Mouse (Mus musculus): ENCODE measurements around the gene Crat. TPM values are rescaled to one million over a fixed set of nuclear protein-coding genes. Genes with fewer than 3 reads are reported as not detected.

Gene Crat
- polyA plus RNA-seq, 1 experiment, result 37.9 TPM

DNA sequence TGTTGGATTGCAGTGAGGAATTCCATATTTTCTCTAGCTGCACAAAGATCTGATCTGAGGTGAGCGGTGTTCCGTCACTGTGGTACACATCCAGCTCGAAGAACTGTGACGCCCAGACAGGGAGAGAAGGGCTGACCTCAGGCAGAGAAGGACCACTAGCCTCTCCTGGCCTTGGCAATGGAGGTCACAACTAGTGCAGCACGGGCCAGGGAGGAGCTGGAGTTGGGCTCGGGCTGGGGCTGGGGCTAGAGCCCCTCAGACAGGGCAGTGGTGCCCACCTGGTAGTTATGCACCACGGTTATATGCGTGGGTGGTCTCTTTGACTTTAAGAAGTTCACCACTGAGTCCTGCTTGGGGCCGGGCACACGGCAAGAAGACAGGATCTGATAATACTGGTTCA is 7.8 kb downstream of the Crat start:
- peaks cover 2% of the 10 kb centered on the region; the same call in 1 of the 2 replicates for H3K4me1 ChIP-seq (ENCODE audit: control insufficient read depth, insufficient read depth, low read length)
- no peak overlapping the region for H3K4me3 ChIP-seq (replicated peaks; ENCODE audit: control insufficient read depth, low read depth, low read length)
- 89% methylated on average over 10 of the region's 10 CpGs for WGBS
- TF ChIP-seq POLR2A (IDR thresholded peaks at IDR 0.05; ENCODE audit: borderline replicate concordance, control insufficient read depth, low read depth, low read length) (no peak), CTCF (IDR thresholded peaks at IDR 0.05; ENCODE audit: control insufficient read depth, insufficient read depth, low read length) (no peak)
- H3K27ac ChIP-seq (ENCODE audit: control insufficient read depth, insufficient read depth, low read depth, low read length, poor library complexity), result no peak overlapping the region

- H3K4me3 ChIP-seq (replicated peaks; ENCODE audit: control insufficient read depth, low read depth, low read length), result no peak overlapping the region
- H3K4me1 ChIP-seq (ENCODE audit: control insufficient read depth, insufficient read depth, low read length), result peaks cover 2% of the 10 kb centered on the region; the same call in 1 of the 2 replicates
- 60% methylated on average over 2 of the region's 2 CpGs for WGBS
- no peak overlapping the region for H3K27ac ChIP-seq (ENCODE audit: control insufficient read depth, insufficient read depth, low read depth, low read length, poor library complexity)
- TF ChIP-seq POLR2A (IDR thresholded peaks at IDR 0.05; ENCODE audit: borderline replicate concordance, control insufficient read depth, low read depth, low read length) (no peak), CTCF (IDR thresholded peaks at IDR 0.05; ENCODE audit: control insufficient read depth, insufficient read depth, low read length) (no peak)
Observed at GRCm38 (mm10) chr2:30407221-30407620, 8.4 kb downstream of the Crat start.

GRCm38 (mm10) chr2:30403870-30404269 is 11.7 kb downstream of the Crat start:
- no peak overlapping the region for H3K27ac ChIP-seq (ENCODE audit: control insufficient read depth, insufficient read depth, low read depth, low read length, poor library complexity)
- no peak overlapping the region for H3K4me3 ChIP-seq (replicated peaks; ENCODE audit: control insufficient read depth, low read depth, low read length)
- no peak for TF ChIP-seq CTCF (IDR thresholded peaks at IDR 0.05; ENCODE audit: control insufficient read depth, insufficient read depth, low read length)
- no peak for TF ChIP-seq POLR2A (IDR thresholded peaks at IDR 0.05; ENCODE audit: borderline replicate concordance, control insufficient read depth, low read depth, low read length)
- peaks cover 2% of the 10 kb centered on the region; the same call in 1 of the 2 replicates for H3K4me1 ChIP-seq (ENCODE audit: control insufficient read depth, insufficient read depth, low read length)
- whole genome bisulfite sequencing, result 78% methylated on average over 1 of the region's 1 CpGs

- TF ChIP-seq CTCF (IDR thresholded peaks at IDR 0.05; ENCODE audit: control insufficient read depth, insufficient read depth, low read length) (no peak), POLR2A (IDR thresholded peaks at IDR 0.05; ENCODE audit: borderline replicate concordance, control insufficient read depth, low read depth, low read length) (no peak)
- Histone ChIP-seq H3K4me1 (ENCODE audit: control insufficient read depth, insufficient read depth, low read length) (peaks cover 2% of the 10 kb centered on the region; the same call in 1 of the 2 replicates), H3K4me3 (replicated peaks; ENCODE audit: control insufficient read depth, low read depth, low read length) (no peak overlapping the region), H3K27ac (ENCODE audit: control insufficient read depth, insufficient read depth, low read depth, low read length, poor library complexity) (no peak overlapping the region)
- 73% methylated on average over 2 of the region's 2 CpGs for WGBS
Observed at GRCm38 (mm10) chr2:30402843-30403242, 12.8 kb downstream of the Crat start.

DNA sequence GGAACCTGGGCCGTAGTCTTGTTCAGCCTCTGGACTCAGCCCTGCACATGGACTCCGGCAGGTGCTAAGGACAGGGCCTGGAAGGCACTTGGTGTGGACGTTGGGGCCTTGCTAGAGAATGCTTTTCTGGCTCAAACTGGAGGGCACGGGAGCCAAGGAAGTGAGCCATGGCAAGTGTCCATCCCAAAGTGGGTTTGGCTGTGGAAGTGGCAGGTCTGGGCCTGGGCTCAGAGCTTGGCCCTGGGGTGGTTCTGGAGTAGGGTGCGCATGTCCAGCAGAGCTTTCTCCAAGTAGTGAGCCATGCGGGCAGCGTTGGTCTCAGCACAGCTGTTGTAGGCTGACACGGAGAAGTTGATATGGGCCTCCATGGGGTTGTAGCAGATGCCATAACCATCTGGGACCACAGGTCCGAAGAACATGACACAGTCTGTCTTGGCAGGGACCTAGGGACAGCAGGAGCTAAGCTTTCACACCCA is 13.2 kb downstream of the Crat start:
- H3K4me3 ChIP-seq (replicated peaks; ENCODE audit: control insufficient read depth, low read depth, low read length), result no peak overlapping the region
- TF ChIP-seq CTCF (IDR thresholded peaks at IDR 0.05; ENCODE audit: control insufficient read depth, insufficient read depth, low read length) (no peak), POLR2A (IDR thresholded peaks at IDR 0.05; ENCODE audit: borderline replicate concordance, control insufficient read depth, low read depth, low read length) (no peak)
- peaks cover 2% of the 10 kb centered on the region; the same call in 1 of the 2 replicates for H3K4me1 ChIP-seq (ENCODE audit: control insufficient read depth, insufficient read depth, low read length)
- H3K27ac ChIP-seq (ENCODE audit: control insufficient read depth, insufficient read depth, low read depth, low read length, poor library complexity), result no peak overlapping the region
- WGBS, result 92% methylated on average over 9 of the region's 9 CpGs

DNA sequence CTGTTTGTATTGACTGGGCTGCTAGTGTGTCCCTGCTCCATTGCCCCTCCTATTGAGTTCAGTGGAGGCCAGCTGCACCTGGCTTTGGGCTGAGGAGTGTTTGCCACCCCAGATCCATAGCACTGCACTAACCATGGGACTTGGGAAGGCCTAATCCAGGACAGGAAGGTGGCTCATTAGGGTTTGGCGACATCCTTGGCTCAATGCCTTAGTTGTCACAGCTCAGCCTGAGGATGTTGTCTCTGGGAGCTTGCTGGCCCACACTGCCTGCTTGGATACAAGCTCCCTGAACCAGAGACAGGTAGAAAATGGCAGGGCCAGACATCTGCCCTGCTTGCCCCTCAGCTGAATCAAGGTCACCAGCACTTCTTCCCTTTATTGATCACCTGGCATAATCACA is 14.0 kb downstream of the Crat start:
- Histone ChIP-seq H3K4me3 (replicated peaks; ENCODE audit: control insufficient read depth, low read depth, low read length) (no peak overlapping the region), H3K27ac (ENCODE audit: control insufficient read depth, insufficient read depth, low read depth, low read length, poor library complexity) (no peak overlapping the region), H3K4me1 (ENCODE audit: control insufficient read depth, insufficient read depth, low read length) (no peaks in the 10 kb centered on the region)
- 86% methylated on average over 1 of the region's 1 CpGs for WGBS
- no peak for TF ChIP-seq CTCF (IDR thresholded peaks at IDR 0.05; ENCODE audit: control insufficient read depth, insufficient read depth, low read length)
- TF ChIP-seq POLR2A (IDR thresholded peaks at IDR 0.05; ENCODE audit: borderline replicate concordance, control insufficient read depth, low read depth, low read length), result no peak

DNA sequence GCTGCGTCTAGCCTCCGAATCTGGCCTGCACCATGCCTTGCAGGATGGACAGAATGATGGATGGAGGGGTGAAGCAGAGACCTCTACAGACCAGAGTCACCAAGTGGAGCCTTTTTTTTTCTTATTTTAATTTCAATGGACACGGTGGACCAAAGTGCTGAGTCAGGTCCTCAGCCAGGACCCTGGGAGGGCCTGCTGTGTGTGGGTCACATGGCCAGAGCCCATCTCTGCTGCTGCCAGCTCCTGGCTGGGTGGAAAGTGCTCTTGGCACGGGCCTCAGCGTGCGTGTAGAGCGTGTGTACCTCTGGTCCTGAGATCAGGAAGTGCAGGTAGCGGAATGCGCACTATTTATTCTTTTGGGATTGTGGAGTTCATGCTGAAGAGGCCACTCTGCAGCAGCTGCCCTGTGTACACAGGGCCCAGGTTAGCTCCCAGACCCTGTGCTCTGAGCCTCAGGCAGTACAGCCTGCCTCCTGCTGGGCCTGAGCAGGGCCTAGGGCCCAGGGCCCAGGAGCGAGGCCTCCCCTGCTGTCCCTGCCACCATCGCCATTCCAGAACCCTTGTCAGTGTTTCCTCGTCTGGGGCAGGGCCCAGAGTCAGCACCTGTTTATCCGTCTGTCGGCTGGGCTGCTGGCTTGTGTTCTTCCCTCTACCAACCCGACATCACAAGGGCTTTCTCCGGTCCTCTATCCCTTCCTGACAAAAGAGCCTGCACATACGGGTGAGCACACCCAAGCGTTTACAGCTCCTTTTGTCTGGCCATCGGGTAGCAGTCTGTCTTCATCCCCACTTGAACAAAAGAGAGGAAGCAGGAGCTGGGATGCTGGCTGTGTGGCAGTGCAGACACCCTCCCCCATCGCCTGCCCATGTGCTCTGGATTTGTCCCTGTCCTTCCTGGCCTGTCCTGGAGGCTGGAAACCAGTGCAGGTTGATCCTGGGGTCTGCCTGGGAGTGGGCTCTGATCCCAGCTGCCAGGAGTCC is 16.1 kb downstream of the Crat start:
- 88% methylated on average over 20 of the region's 20 CpGs for WGBS
- no peak for TF ChIP-seq CTCF (IDR thresholded peaks at IDR 0.05; ENCODE audit: control insufficient read depth, insufficient read depth, low read length)
- TF ChIP-seq POLR2A (IDR thresholded peaks at IDR 0.05; ENCODE audit: borderline replicate concordance, control insufficient read depth, low read depth, low read length), result no peak
- Histone ChIP-seq H3K4me1 (ENCODE audit: control insufficient read depth, insufficient read depth, low read length) (no peaks in the 10 kb centered on the region), H3K4me3 (replicated peaks; ENCODE audit: control insufficient read depth, low read depth, low read length) (no peak overlapping the region), H3K27ac (ENCODE audit: control insufficient read depth, insufficient read depth, low read depth, low read length, poor library complexity) (no peak overlapping the region)

DNA sequence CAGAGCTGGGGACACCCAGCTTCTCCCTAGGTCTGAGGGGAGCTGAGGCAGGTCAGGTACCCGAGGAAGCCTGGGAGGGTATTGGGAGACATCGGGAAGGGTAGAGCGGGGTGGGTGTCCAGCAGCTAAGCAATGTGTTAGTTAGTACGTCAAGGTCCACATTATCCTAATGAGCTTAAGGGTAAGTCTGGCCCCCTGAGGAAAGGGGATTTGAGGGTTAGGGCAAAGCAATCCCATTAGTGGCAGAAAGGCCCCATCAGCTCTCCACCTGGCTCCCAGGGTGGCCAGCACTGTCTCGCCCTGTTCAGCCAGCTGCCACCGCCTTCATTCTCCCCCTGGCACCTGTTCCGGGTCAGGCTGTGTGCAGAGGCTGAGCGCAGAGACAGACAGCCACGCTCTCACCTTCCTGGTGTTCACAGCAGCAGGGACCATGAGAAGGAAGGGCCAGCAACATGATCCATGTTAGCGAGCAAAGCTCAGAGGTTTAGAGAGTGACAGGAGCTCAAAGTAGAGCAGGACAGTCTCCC is 17.6 kb downstream of the Crat start:
- H3K27ac ChIP-seq (ENCODE audit: control insufficient read depth, insufficient read depth, low read depth, low read length, poor library complexity), result no peak overlapping the region

More for the DNA sequence above, 17.6 kb downstream of the Crat start:
- Histone ChIP-seq H3K4me1 (ENCODE audit: control insufficient read depth, insufficient read depth, low read length) (peaks cover 2% of the 10 kb centered on the region; the same call in 1 of the 2 replicates), H3K4me3 (replicated peaks; ENCODE audit: control insufficient read depth, low read depth, low read length) (no peak overlapping the region)
- 91% methylated on average over 10 of the region's 10 CpGs for WGBS
- TF ChIP-seq POLR2A (IDR thresholded peaks at IDR 0.05; ENCODE audit: borderline replicate concordance, control insufficient read depth, low read depth, low read length) (no peak), CTCF (IDR thresholded peaks at IDR 0.05; ENCODE audit: control insufficient read depth, insufficient read depth, low read length) (no peak)

Measured in bone marrow, adult 2 months (tissue).